Mouse (Mus musculus): ENCODE data around the gene Slc4a1.

DNA sequence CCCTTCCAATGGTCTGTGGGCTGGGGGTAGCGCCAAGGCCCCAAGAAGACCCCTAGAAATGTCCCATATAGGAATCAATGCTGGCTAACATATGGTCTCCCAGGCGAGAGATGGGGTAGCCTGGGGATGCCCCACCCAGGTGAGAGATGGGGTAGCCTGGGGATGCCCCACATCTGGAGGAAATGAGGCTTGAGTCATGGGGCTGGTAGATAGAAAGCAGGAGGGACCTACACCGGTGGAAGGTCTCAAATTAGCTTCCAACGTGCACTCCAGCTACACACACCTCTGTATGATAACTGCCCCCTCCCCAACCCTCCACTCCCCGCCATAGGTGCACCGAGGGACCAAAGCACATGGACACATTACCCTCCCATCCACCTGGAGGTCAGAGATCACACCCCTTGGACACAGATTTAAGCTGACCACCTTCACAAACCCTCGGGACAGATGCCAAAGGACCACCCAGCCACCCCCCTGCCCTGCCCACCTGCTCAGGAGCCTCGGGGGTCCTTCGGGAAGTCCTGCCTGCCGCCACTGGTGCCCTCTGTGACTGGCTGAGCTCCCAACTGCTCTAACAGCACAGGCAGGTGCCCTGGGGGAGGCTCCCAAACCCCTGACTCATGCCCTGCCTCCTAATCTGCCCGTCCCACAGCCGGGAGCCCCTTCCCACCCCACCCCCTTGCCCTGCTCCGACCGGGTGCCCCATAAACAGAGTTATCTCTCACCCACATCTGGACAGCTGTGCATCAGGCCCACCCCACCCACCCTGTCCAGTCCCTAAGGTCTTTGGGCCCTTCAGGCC is 1.2 kb downstream of the Slc4a1 start:
- no peak for TF ChIP-seq CTCF (IDR thresholded peaks at IDR 0.05; ENCODE audit: low read depth, low read length)
- no peak for TF ChIP-seq POLR2A (IDR thresholded peaks at IDR 0.05; ENCODE audit: insufficient read depth, low read length)
- no peak for TF ChIP-seq EP300 (IDR thresholded peaks at IDR 0.05; ENCODE audit: insufficient read depth, low read depth, low read length)

Measured in ES-Bruce4 (cell line).